Mouse (Mus musculus) liver, embryonic 14.5 days (tissue): ENCODE data around the gene Insyn1.

Experiments
- CTCF ChIP-seq: IDR thresholded peaks from 2 replicates; pipeline ENCODE4 v1.5.1; 2016; ENCODE audit warnings: antibody characterized with exemption, low read depth, control low read depth
- EP300 ChIP-seq: IDR thresholded peaks from 2 replicates; pipeline ENCODE4 v1.6.1; 2016; ENCODE audit warnings: antibody characterized with exemption, low read depth

GRCm38 (mm10) chr9:58490391-58490790, 2.0 kb downstream of the Insyn1 start:
- TF ChIP-seq CTCF, result no peak
- TF ChIP-seq EP300, result no peak
